Mouse (Mus musculus) retina, embryonic 14.5 days (tissue): ENCODE measurements around the gene Alox12b.
A peak's percentile ranks its signal among the peaks of the same experiment; 100 is the strongest.

Experiments
- DNase-seq: peaks from one replicate; pipeline ENCODE4 v3.0.0-alpha.2; 2015; ENCODE audit warnings: low spot score

Alox12b gene

DNA sequence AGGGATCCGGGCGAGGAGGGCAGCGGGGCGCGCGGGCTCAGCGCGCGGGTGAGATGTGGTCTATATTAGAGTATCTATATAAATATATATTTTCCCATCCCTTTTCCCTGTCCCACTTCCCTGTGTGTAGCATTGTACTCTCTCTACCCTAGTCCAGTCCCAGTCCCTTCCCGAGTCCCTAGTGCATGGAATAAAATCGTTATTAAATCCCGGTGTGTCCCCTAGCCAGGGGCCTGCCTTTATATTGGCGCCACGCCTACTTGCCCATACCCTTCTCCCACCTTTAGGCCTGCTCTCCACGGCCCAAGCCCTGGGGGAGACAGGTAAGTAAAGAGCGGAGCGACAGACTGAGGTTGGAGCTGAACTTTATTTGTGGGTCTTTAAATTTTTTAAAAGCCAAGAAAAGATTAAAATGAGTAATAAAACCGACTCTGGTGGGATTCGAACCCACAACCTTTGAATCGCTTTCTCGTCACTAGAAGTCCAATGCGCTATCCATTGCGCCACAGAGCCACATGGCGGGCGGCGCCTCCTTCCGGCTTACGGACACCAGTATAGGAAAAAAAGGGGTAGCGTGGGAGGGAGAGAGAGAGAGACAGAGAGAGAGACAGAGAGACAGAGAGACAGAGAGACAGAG, 33.6 kb upstream of the Alox12b start:
- peak; percentile 96 for DNase-seq

DNA sequence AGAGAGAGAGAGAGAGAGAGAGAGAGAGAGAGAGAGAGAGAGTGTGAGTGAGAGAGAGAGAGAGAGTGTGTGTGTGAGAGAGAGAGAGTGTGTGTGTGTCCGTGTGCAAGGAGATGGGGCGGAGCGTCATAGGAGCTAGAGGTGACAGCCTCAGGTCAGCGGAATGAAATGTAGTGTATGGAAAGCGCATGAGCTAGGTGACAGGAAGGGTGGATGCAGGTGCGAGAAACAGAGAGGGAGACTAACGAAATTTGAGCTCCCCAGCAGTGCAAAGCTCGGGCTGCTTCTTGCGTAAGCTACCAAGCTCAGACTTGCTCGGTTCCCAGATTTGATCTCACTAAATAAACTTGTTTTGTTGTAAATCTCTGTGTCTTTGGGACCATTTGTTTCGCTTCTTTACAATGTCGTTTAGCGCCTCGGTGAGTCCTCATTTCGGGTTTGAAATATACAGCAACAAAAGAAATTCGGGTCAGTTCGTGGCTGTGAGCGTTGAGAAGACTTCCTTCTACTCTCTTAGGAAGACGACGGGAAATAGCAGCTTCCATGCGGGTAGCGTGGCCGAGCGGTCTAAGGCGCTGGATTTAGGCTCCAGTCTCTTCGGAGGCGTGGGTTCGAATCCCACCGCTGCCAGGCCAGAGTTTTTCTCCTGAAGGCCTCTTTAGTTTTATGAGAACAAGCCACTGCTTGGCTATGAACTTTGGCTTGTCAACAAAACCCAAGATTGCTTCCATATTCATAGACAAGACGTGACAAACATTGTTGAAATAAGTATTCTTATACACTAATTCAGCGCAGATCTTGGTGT, 32.9 kb upstream of the Alox12b start:
- peak; percentile 97 for DNase-seq

DNA sequence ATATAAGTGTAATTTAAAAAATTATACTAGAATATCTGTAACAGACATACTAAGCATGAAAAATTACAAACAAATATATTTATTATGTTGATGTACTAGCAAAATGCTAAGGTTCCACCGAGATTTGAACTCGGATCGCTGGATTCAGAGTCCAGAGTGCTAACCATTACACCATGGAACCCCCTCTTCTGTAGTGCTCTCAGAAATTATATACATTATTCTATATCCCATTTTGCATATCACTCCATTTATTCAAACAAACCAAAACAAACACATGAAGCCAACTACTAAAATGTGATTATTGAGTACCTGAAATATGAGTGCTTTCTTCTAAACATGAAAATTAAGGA, 32.3 kb upstream of the Alox12b start:
- DNase-seq = peak; percentile 94

DNA sequence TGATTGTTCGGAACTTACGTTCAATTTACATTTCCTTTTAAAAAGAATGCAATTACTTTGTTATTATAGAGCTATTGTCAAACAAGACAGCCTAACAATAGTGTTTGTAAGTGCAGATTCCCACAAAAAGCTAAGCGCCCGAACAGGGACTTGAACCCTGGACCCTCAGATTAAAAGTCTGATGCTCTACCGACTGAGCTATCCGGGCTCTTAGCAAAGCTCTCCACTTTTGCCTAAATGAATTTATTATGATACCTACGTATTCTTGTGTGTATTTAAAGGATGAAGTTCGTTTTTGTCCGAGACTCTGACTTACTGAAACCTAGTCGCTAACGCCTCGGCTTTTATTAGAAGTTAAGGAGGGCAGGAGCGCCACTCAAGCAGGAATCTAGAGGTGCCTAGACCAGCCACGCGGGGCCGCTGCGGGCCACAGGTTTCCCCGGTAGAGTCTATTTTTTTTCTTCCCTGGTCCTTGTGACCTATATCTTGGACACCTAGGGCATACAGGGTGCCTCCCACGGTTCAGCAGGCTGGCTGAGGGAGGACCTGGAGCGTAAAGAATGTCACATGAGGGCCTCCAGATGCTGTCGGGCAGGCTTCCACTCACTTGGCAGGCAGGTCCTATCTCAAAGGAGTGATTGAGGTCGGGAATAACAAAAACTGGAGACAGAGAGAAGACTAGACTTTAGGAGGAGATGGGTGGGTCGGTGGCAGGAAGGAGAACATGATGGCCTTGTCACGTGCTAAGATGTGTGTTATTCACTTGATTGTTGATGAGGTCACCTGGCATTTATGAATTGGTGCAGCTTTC, 31.5 kb upstream of the Alox12b start:
- peak; percentile 98 for DNase-seq

- no peak for DNase-seq
These were observed 31.1 kb upstream of the Alox12b start, which contains the start of gene Aloxe3 for GRCm38 (mm10) chr11:69125852-69125918. Gene Aloxe3 (plus strand): TSS chr11:69125896.

GRCm38 (mm10) chr11:69125919-69126705, 30.7 kb upstream of the Alox12b start:
- DNase-seq = no peak

GRCm38 (mm10) chr11:69126706-69127095, 30.1 kb upstream of the Alox12b start:
- DNase-seq = peak; percentile 26

DNA sequence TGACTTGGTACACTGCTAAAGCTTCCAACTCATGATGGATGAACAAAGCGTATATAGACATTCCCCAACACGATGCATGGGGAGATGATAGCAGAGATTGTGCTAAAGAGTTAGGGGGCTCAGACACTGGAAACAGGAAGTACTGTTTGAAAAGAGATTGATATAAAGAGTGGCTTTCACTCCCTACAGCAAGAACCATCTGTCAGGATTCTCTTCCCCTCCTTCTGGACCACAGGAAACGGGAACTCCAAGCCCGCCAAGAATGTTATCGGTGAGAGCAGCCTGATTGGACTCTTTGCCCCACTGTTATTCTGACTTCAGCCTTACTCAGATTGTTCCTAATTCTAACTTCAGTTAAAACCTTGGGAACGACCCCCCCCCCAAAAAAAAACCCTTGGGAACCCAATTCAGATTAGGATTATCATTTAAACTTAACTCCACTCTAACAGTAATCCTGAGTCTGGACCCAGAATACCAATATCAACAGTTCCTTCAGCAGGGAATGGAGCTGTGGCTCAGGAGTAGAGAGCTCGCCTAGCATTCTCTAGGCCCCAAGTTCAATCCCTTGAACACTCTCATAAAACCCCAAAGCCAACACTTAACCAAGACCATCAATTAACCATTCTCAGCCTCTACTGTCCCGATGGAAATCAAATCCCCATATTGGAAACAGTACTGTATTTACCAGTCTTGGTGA, 28.2 kb upstream of the Alox12b start:
- DNase-seq = no peak

DNA sequence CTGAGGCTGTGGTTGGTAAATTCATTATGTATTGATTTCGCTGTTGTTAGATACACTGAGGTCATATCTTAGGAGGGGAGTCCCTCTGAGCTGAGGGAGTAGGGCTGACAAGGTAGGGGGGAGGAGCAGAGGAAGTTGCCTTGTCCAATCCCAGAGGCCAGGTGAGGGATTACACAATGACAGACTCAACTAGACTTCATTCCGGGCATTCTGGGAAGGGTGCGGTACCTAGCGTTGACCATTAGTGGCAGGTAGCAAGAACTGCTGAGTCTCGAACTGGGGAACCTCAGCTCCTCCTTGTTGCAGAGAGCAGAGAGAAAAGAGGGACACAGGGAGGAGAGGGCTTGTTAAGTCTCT, 23.2 kb upstream of the Alox12b start:
- DNase-seq = peak; percentile 63

- DNase-seq = peak; percentile 72
These were observed 22.7 kb upstream of the Alox12b start for GRCm38 (mm10) chr11:69133923-69134621.

GRCm38 (mm10) chr11:69134622-69134968, 22.2 kb upstream of the Alox12b start:
- no peak for DNase-seq

DNA sequence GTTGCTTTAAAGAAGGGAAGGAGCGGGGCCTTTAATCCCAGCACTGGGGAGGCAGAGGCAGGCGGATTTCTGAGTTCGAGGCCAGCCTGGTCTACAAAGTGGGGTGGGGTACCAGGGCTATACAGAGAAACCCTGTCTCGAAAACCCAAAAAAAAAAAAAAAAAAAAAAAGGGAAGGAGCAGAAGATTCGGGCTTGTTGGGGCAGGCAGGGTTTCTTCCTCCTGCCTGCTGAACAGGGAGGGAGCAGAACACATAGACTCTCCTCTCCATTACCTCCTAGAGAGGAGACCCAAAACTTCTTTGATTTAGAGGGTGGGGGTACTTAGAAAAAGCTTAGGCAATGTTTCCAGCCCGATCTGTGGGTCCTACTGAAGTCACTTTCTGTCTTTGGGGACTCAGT, 21.4 kb upstream of the Alox12b start:
- no peak for DNase-seq

GRCm38 (mm10) chr11:69147546-69147945, 9.2 kb upstream of the Alox12b start:
- no peak for DNase-seq

DNA sequence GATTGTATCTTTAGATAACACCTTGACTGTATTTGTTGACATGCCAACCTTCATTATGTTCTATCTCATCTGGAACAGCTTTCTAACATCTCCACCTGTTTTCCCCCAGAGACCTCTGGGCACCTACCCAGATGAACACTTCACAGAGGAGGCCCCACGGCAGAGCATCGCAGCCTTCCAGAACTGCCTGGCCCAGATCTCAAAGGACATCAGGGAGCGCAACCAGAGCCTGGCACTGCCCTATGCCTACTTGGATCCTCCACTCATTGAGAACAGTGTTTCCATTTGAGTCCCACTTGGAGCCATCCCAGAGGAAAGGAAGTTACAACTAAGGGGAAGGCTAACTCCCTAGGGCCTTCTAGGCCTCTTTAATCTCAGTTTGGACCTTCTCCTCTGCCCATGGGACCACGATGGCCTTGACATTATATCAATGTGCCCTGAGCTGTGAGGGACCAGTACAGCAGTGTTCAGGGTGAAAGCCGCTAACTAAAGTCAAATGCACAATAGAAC, 8.3 kb upstream of the Alox12b start:
- DNase-seq = no peak

- no peak for DNase-seq
These were observed 7.1 kb upstream of the Alox12b start for GRCm38 (mm10) chr11:69149728-69150127.

- DNase-seq = peak; percentile 82
These were observed 6.3 kb upstream of the Alox12b start for GRCm38 (mm10) chr11:69150444-69150843.

GRCm38 (mm10) chr11:69151004-69151403, 5.8 kb upstream of the Alox12b start:
- no peak for DNase-seq

GRCm38 (mm10) chr11:69153831-69154230, 3.0 kb upstream of the Alox12b start:
- DNase-seq = no peak

DNA sequence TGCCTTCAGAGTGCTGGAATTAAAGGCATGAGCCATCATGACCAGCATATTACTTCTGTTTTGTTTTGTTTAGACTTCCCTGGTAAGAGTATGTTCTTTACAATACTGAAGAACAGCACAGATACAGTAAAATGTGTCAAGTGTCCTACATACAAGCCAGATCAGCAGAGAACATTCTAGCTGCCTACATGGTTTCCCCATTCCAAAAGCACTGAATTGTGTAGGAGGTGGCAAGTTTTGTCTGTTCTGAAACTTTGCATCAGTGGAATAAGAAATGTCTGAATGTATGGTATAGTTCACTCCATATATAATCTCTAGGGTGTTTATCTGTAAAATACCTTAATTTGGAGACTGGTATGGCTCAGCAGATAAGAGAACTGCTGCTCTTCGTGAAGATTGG, 1.4 kb upstream of the Alox12b start:
- DNase-seq = no peak

DNA sequence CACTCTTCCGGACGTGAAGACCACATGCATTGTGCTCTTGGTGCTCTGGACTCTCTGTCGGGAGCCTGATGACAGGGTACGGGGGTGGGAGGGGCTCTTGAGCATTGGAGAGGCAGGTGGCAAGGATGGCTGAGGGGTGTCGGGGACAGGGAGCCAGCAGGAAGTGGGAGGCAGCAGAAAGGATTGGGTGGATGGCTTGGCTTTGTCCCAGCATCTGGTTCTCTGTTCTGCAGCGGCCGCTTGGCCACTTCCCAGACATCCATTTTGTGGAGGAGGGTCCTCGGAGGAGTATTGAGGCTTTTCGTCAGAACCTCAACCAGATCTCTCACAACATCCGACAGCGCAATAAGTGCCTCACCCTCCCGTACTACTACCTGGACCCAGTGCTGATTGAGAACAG, 12.5 kb downstream of the Alox12b start:
- DNase-seq = no peak

- peak; percentile 75 for DNase-seq
These were observed 14.8 kb downstream of the Alox12b start for GRCm38 (mm10) chr11:69171626-69172025.
